12 mouse cellular contexts compared by ENCODE assay signal in the genomic region with DNA sequence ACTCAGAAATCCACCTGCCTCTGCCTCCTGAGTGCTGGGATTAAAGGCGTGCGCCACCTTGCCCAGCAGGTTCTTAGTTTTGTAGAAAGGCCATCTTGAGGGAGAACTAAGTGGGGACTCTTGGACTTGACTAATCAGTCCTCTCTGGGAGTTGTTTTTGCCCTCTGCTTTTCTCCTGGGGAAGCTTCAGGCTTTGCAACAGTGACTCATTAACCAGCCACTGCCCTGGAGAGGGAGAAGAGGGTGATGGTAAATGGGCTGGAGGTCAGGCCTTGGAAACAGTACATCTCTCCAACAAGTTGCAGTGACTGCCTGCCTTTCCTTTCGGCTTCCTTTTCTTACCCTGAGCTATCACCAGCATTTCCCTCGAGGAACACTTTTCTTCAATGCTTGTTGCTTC. TPM values are rescaled to one million over a fixed set of nuclear protein-coding genes. Genes with fewer than 3 reads are reported as not detected.
DNase-seq lines count a peak whose midpoint lies in the region; ATAC-seq and TF ChIP-seq lines count a peak whose summit lies in the region.
"Had no signal": no experiment of that assay in that cellular context is flagged by ENCODE, and none has a peak within 500 bp of the region (broad histone marks: within the 10 kb centered on the region; RNA-seq: fewer than 3 reads in every experiment).

No protein-coding gene starts in this region.

- no peak overlapping the region for H3K4me3 ChIP-seq in kidney, embryonic 14.5 days (ENCODE audit: low read length)
- no peak overlapping the region for H3K4me3 ChIP-seq in bone marrow macrophage, adult 2 months (ENCODE audit: insufficient read depth, low read length)
- H3K4me3 ChIP-seq in kidney, postnatal 0 days (replicated peaks; ENCODE audit: low read depth, low read length) = no peak overlapping the region
- H3K4me3 ChIP-seq in stomach, postnatal 0 days (ENCODE audit: low read depth, low read length) = no peak overlapping the region
- H3K4me3 ChIP-seq in hindbrain, postnatal 0 days (ENCODE audit: low read length) = no peak overlapping the region
- H3K4me3 ChIP-seq: heart, embryonic 12.5 days; hindbrain, embryonic 15.5 days had no signal

- H3K27me3 ChIP-seq in kidney, embryonic 14.5 days (ENCODE audit: control insufficient read depth, insufficient read depth, low read length) = no peaks in the 10 kb centered on the region
- no peaks in the 10 kb centered on the region for H3K27me3 ChIP-seq in kidney, postnatal 0 days (ENCODE audit: insufficient read depth, low read length)
- H3K27me3 ChIP-seq in stomach, postnatal 0 days (ENCODE audit: control insufficient read depth, insufficient read depth, low read length) = no peaks in the 10 kb centered on the region
- H3K27me3 ChIP-seq in hindbrain, postnatal 0 days (ENCODE audit: insufficient read depth, low read length) = no peaks in the 10 kb centered on the region
- H3K27me3 ChIP-seq: heart, embryonic 12.5 days; hindbrain, embryonic 15.5 days had no signal

- H3K27ac ChIP-seq in kidney, embryonic 14.5 days (ENCODE audit: low read depth, low read length) = no peak overlapping the region
- H3K27ac ChIP-seq in bone marrow macrophage, adult 2 months (ENCODE audit: insufficient read depth, low read depth, low read length) = peak overlapping the region; percentile 55
- H3K27ac ChIP-seq in kidney, postnatal 0 days = peak overlapping the region; percentile 20
- no peak overlapping the region for H3K27ac ChIP-seq in stomach, postnatal 0 days (replicated peaks)
- no peak overlapping the region for H3K27ac ChIP-seq in hindbrain, postnatal 0 days
- H3K27ac ChIP-seq: hindbrain, embryonic 15.5 days had no signal

- ATAC-seq in kidney, embryonic 14.5 days (ENCODE audit: low FRiP score, low TSS enrichment) = no peak
- ATAC-seq in kidney, postnatal 0 days (replicated peaks; ENCODE audit: low FRiP score, low read depth) = peak; percentile 33; the same call in 1 of the 2 replicates
- ATAC-seq in stomach, postnatal 0 days (ENCODE audit: low FRiP score, low TSS enrichment) = peak; percentile 89
- ATAC-seq in hindbrain, postnatal 0 days = no peak

- 87% methylated on average over 4 of the region's 4 CpGs for WGBS in kidney, embryonic 14.5 days
- WGBS in kidney, postnatal 0 days = 79% methylated on average over 4 of the region's 4 CpGs
- WGBS in stomach, postnatal 0 days = 86% methylated on average over 4 of the region's 4 CpGs
- 91% methylated on average over 4 of the region's 4 CpGs for WGBS in hindbrain, postnatal 0 days

- H3K4me1 ChIP-seq in kidney, embryonic 14.5 days (ENCODE audit: control insufficient read depth, insufficient read depth, low read length) = peaks cover 13% of the 10 kb centered on the region
- peaks cover 43% of the 10 kb centered on the region for H3K4me1 ChIP-seq in bone marrow macrophage, adult 2 months (ENCODE audit: control insufficient read depth, insufficient read depth, low read length)
- H3K4me1 ChIP-seq in kidney, postnatal 0 days (replicated peaks; ENCODE audit: insufficient read depth, low read length) = peaks cover 7% of the 10 kb centered on the region
- no peaks in the 10 kb centered on the region for H3K4me1 ChIP-seq in stomach, postnatal 0 days (replicated peaks; ENCODE audit: control insufficient read depth, insufficient read depth)
- peaks cover 8% of the 10 kb centered on the region; the same call in 1 of the 2 replicates for H3K4me1 ChIP-seq in hindbrain, postnatal 0 days (ENCODE audit: insufficient read depth, low read length)

- H3K36me3 ChIP-seq in kidney, embryonic 14.5 days (ENCODE audit: control insufficient read depth, insufficient read depth, low read length) = no peaks in the 10 kb centered on the region
- no peaks in the 10 kb centered on the region for H3K36me3 ChIP-seq in kidney, postnatal 0 days (ENCODE audit: insufficient read depth, low read length)
- no peaks in the 10 kb centered on the region for H3K36me3 ChIP-seq in stomach, postnatal 0 days (ENCODE audit: control insufficient read depth, insufficient read depth, low read length)
- H3K36me3 ChIP-seq in hindbrain, postnatal 0 days (ENCODE audit: insufficient read depth, low read length) = no peaks in the 10 kb centered on the region
- H3K36me3 ChIP-seq: heart, embryonic 12.5 days; hindbrain, embryonic 15.5 days had no signal

- DNase-seq in kidney, adult 11 months = peak; percentile 85
- DNase-seq in kidney, postnatal 0 days (ENCODE audit: low spot score) = peak; percentile 31
- peak; percentile 33 for DNase-seq in stomach, postnatal 0 days (ENCODE audit: low spot score)
- DNase-seq in layer of hippocampus, adult 18-20 months (ENCODE audit: low spot score in 2 of 2) = no peak
- no peak for DNase-seq in hindbrain, postnatal 0 days (ENCODE audit: low spot score)
- no peak for DNase-seq in cerebellum, postnatal 36 days
- DNase-seq: cerebellum, adult 2 months; spleen, adult 18-20 months had no signal

- no peak overlapping the region for H3K4me2 ChIP-seq in kidney, embryonic 14.5 days (replicated peaks; ENCODE audit: low read depth, low read length)
- H3K4me2 ChIP-seq in kidney, postnatal 0 days (ENCODE audit: low read length) = no peak overlapping the region
- H3K4me2 ChIP-seq in stomach, postnatal 0 days (replicated peaks; ENCODE audit: low read depth) = no peak overlapping the region
- no peak overlapping the region for H3K4me2 ChIP-seq in hindbrain, postnatal 0 days (ENCODE audit: low read depth, low read length)
- H3K4me2 ChIP-seq: heart, embryonic 12.5 days; hindbrain, embryonic 15.5 days had no signal

- H3K9ac ChIP-seq in kidney, embryonic 14.5 days (ENCODE audit: low read depth, low read length) = no peak overlapping the region
- H3K9ac ChIP-seq in kidney, postnatal 0 days (ENCODE audit: low read depth, low read length) = no peak overlapping the region
- no peak overlapping the region for H3K9ac ChIP-seq in stomach, postnatal 0 days (ENCODE audit: low read length)
- no peak overlapping the region for H3K9ac ChIP-seq in hindbrain, postnatal 0 days (replicated peaks; ENCODE audit: low read length)
- H3K9ac ChIP-seq: heart, embryonic 12.5 days; hindbrain, embryonic 15.5 days had no signal

- no peak for TF ChIP-seq CTCF in bone marrow macrophage, adult 2 months (IDR thresholded peaks at IDR 0.05; ENCODE audit: low read depth, low read length)
- no peak for TF ChIP-seq CTCF in kidney, postnatal 0 days (IDR thresholded peaks at IDR 0.05; ENCODE audit: low read depth)
- no peak for TF ChIP-seq CTCF in stomach, postnatal 0 days (IDR thresholded peaks at IDR 0.05; ENCODE audit: low read depth)
- TF ChIP-seq CTCF in hindbrain, postnatal 0 days (IDR thresholded peaks at IDR 0.05; ENCODE audit: low read depth) = no peak

- no peaks in the 10 kb centered on the region for H3K9me3 ChIP-seq in kidney, embryonic 14.5 days (ENCODE audit: control insufficient read depth, low read length)
- H3K9me3 ChIP-seq in kidney, postnatal 0 days (replicated peaks; ENCODE audit: low read length) = no peaks in the 10 kb centered on the region
- no peaks in the 10 kb centered on the region for H3K9me3 ChIP-seq in stomach, postnatal 0 days (ENCODE audit: control insufficient read depth, low read length)
- no peaks in the 10 kb centered on the region for H3K9me3 ChIP-seq in hindbrain, postnatal 0 days (ENCODE audit: low read length)
- H3K9me3 ChIP-seq: heart, embryonic 12.5 days; hindbrain, embryonic 15.5 days had no signal

- no peak for TF ChIP-seq EP300 in stomach, postnatal 0 days (optimal IDR thresholded peaks at IDR 0.05)

- no peak for TF ChIP-seq POLR2A in bone marrow macrophage, adult 2 months (IDR thresholded peaks at IDR 0.05; ENCODE audit: borderline replicate concordance, low read depth, low read length)

RNA-seq across cellular contexts. Expression of a gene that starts 30.6 kb away (rescaled TPM):
- polyA plus RNA-seq in kidney, embryonic 14.5 days (2014; fragmentation: Nextera tagmentation; extraction: Ambion mirVana) = 69.6 and 110 TPM in 2 replicates
- polyA plus RNA-seq in bone marrow macrophage, adult 2 months (2012; ENCODE audit: insufficient read depth, insufficient read length, missing spikeins) = 130 and 145 TPM in 2 replicates
- polyA plus RNA-seq in kidney, postnatal 0 days (2015; fragmentation: Nextera tagmentation; extraction: Ambion mirVana) = 41.7 and 45.9 TPM in 2 replicates
- 20.7 and 21.9 TPM in 2 replicates for polyA plus RNA-seq in stomach, postnatal 0 days (2015; fragmentation: Nextera tagmentation; extraction: Ambion mirVana)
- 100 to 1,000 TPM; 108 to 119 TPM for total RNA-seq in layer of hippocampus, adult 18-20 months (2021)
- 82.9 and 89.3 TPM in 2 replicates for total RNA-seq in hindbrain, postnatal 0 days (2014; rRNA removed)
- polyA plus RNA-seq in hindbrain, postnatal 0 days (2015; fragmentation: Nextera tagmentation; extraction: Ambion mirVana) = 24.4 and 26.5 TPM in 2 replicates

RNA-seq across cellular contexts. Expression of a gene that starts 30.9 kb away (rescaled TPM):
- 10.0 and 14.7 TPM in 2 replicates for polyA plus RNA-seq in kidney, embryonic 14.5 days (2014; fragmentation: Nextera tagmentation; extraction: Ambion mirVana)
- polyA plus RNA-seq in bone marrow macrophage, adult 2 months (2012; ENCODE audit: insufficient read depth, insufficient read length, missing spikeins) = 3.2 and 3.5 TPM in 2 replicates
- 9.6 and 11.4 TPM in 2 replicates for polyA plus RNA-seq in kidney, postnatal 0 days (2015; fragmentation: Nextera tagmentation; extraction: Ambion mirVana)
- 6.8 and 7.0 TPM in 2 replicates for polyA plus RNA-seq in stomach, postnatal 0 days (2015; fragmentation: Nextera tagmentation; extraction: Ambion mirVana)
- 1 to 10 TPM; 4.9 to 7.9 TPM for total RNA-seq in layer of hippocampus, adult 18-20 months (2021)
- total RNA-seq in hindbrain, postnatal 0 days (2014; rRNA removed) = 5.2 and 6.5 TPM in 2 replicates
- 9.7 and 12.1 TPM in 2 replicates for polyA plus RNA-seq in hindbrain, postnatal 0 days (2015; fragmentation: Nextera tagmentation; extraction: Ambion mirVana)

RNA-seq across cellular contexts. Expression of a gene that starts 53.9 kb away (rescaled TPM):
- polyA plus RNA-seq in kidney, embryonic 14.5 days (2014; fragmentation: Nextera tagmentation; extraction: Ambion mirVana) = 2.5 and 3.9 TPM in 2 replicates
- 13.1 and 13.6 TPM in 2 replicates for polyA plus RNA-seq in bone marrow macrophage, adult 2 months (2012; ENCODE audit: insufficient read depth, insufficient read length, missing spikeins)
- 2.0 and 2.1 TPM in 2 replicates for polyA plus RNA-seq in kidney, postnatal 0 days (2015; fragmentation: Nextera tagmentation; extraction: Ambion mirVana)
- polyA plus RNA-seq in stomach, postnatal 0 days (2015; fragmentation: Nextera tagmentation; extraction: Ambion mirVana) = 0.99 and 1.2 TPM in 2 replicates
- 1 to 10 TPM; 5.6 to 6.1 TPM for total RNA-seq in layer of hippocampus, adult 18-20 months (2021)
- 7.1 and 14.7 TPM in 2 replicates for total RNA-seq in hindbrain, postnatal 0 days (2014; rRNA removed)
- 3.0 and 3.3 TPM in 2 replicates for polyA plus RNA-seq in hindbrain, postnatal 0 days (2015; fragmentation: Nextera tagmentation; extraction: Ambion mirVana)

RNA-seq across cellular contexts. Expression of a gene that starts 58.4 kb away (rescaled TPM):
- 0.27 and 0.37 TPM in 2 replicates for polyA plus RNA-seq in kidney, embryonic 14.5 days (2014; fragmentation: Nextera tagmentation; extraction: Ambion mirVana)
- 0.29 TPM in 1 of 2 replicates, not detected in the other for polyA plus RNA-seq in bone marrow macrophage, adult 2 months (2012; ENCODE audit: insufficient read depth, insufficient read length, missing spikeins)
- 0.13 and 0.34 TPM in 2 replicates for polyA plus RNA-seq in kidney, postnatal 0 days (2015; fragmentation: Nextera tagmentation; extraction: Ambion mirVana)
- polyA plus RNA-seq in stomach, postnatal 0 days (2015; fragmentation: Nextera tagmentation; extraction: Ambion mirVana) = 0.15 TPM in 1 of 2 replicates, not detected in the other
- not detected for total RNA-seq in layer of hippocampus, adult 18-20 months (2021)
- 0.52 TPM in 1 of 2 replicates, not detected in the other for total RNA-seq in hindbrain, postnatal 0 days (2014; rRNA removed)
- 0.16 and 0.49 TPM in 2 replicates for polyA plus RNA-seq in hindbrain, postnatal 0 days (2015; fragmentation: Nextera tagmentation; extraction: Ambion mirVana)

RNA-seq across cellular contexts. Expression of a gene that starts 58.8 kb away (rescaled TPM):
- 135 and 152 TPM in 2 replicates for polyA plus RNA-seq in kidney, embryonic 14.5 days (2014; fragmentation: Nextera tagmentation; extraction: Ambion mirVana)
- 205 and 219 TPM in 2 replicates for polyA plus RNA-seq in bone marrow macrophage, adult 2 months (2012; ENCODE audit: insufficient read depth, insufficient read length, missing spikeins)
- 164 and 165 TPM in 2 replicates for polyA plus RNA-seq in kidney, postnatal 0 days (2015; fragmentation: Nextera tagmentation; extraction: Ambion mirVana)
- polyA plus RNA-seq in stomach, postnatal 0 days (2015; fragmentation: Nextera tagmentation; extraction: Ambion mirVana) = 119 and 122 TPM in 2 replicates
- total RNA-seq in layer of hippocampus, adult 18-20 months (2021) = 10 to 100 TPM; 90.2 to 96.3 TPM
- 130 and 156 TPM in 2 replicates for total RNA-seq in hindbrain, postnatal 0 days (2014; rRNA removed)
- polyA plus RNA-seq in hindbrain, postnatal 0 days (2015; fragmentation: Nextera tagmentation; extraction: Ambion mirVana) = 167 and 181 TPM in 2 replicates

Comparison
In these comparisons a context has a peak if more than half of its experiments do, and no peak if none do; other contexts are left out.
1. ATAC-seq: peak in kidney, postnatal 0 days (single experiment) and stomach, postnatal 0 days (single experiment); none in kidney, embryonic 14.5 days (single experiment) and hindbrain, postnatal 0 days (single experiment).
2. H3K27ac ChIP-seq: peak in bone marrow macrophage, adult 2 months (single experiment) and kidney, postnatal 0 days (single experiment); none in kidney, embryonic 14.5 days (single experiment), stomach, postnatal 0 days (single experiment) and hindbrain, postnatal 0 days (single experiment).
3. DNase-seq: peak in kidney, adult 11 months (single experiment), kidney, postnatal 0 days (single experiment) and stomach, postnatal 0 days (single experiment); none in layer of hippocampus, adult 18-20 months (0 of 2), hindbrain, postnatal 0 days (single experiment) and cerebellum, postnatal 36 days (0 of 2).